Mouse (Mus musculus): ENCODE results near the gene Ccr1.

- TF ChIP-seq CTCF (IDR thresholded peaks at IDR 0.05 in 2 of 3, conservative IDR thresholded peaks at IDR 0.05 in 1 of 3; ENCODE audit: control insufficient read depth in 1 of 3, insufficient read depth in 1 of 3, low read depth in 2 of 3, low read length in 3 of 3, poor library complexity in 1 of 3, severe bottlenecking in 1 of 3) (peak in 2 of 3 experiments; percentile 36 to 94; a peak in 4 of 6 replicates), MXI1 (IDR thresholded peaks at IDR 0.05; ENCODE audit: low read depth, low read length) (no peak), TBP (IDR thresholded peaks at IDR 0.05; ENCODE audit: low read depth, low read length) (peak; percentile 48; the same call in 1 of the 2 replicates), TCF12 (IDR thresholded peaks at IDR 0.05; ENCODE audit: low read depth, low read length) (peak; percentile 76), NELFE (IDR thresholded peaks at IDR 0.05; ENCODE audit: low read depth, low read length) (no peak), POLR2A (IDR thresholded peaks at IDR 0.05; ENCODE audit: control insufficient read depth in 1 of 2, insufficient read depth in 1 of 2, low read depth in 1 of 2, low read length in 2 of 2, poor library complexity in 1 of 2) (no peak), MYC (IDR thresholded peaks at IDR 0.05; ENCODE audit: low read depth, low read length) (no peak), NRF1 (IDR thresholded peaks at IDR 0.05; ENCODE audit: insufficient read depth, low read depth, low read length, poor library complexity, severe bottlenecking) (no peak), HCFC1 (IDR thresholded peaks at IDR 0.05; ENCODE audit: low read depth, low read length) (0 out of 2 replicates have a peak, but pooled peaks have one; percentile 39)
Measured at GRCm38 (mm10) chr9:123986217-123986616, 17.7 kb upstream of the Ccr1 start.

Measured in MEL (cell line).